Mouse (Mus musculus) CH12.LX (cell line): ENCODE measurements at regions not wholly inside any gene's neighbourhood (a gene's known extent, or its start where the extent isn't known, plus 50 kb on each side); places are given as distances from the start of the nearest gene placed in this dataset.

ENCODE experiments used
- DNase-seq: peaks from one replicate; pipeline ENCODE4 v3.0.0-alpha.2; 2013; ENCODE audit errors: extremely low read depth
- H3K27ac ChIP-seq: 2 replicates; pipeline ENCODE4 v1.5.1; 2012; ENCODE audit warnings: low read depth, mild to moderate bottlenecking, control low read depth, moderate library complexity; ENCODE audit not compliant: insufficient read depth
- H3K27me3 ChIP-seq: replicated peaks from 2 replicates; pipeline ENCODE3; 2012; ENCODE audit warnings: inconsistent platforms
- H3K36me3 ChIP-seq, 2 experiments: replicated peaks in 1 of 2; 2 replicates each; pipeline versions ENCODE3 to v1.6.1; 2012; ENCODE audit warnings: inconsistent platforms in 1 of 2, low read length in 1 of 2, mild to moderate bottlenecking in 1 of 2, mixed read lengths in 1 of 2, moderate library complexity in 1 of 2; ENCODE audit not compliant: control insufficient read depth in 1 of 2, insufficient read depth in 1 of 2
- H3K4me1 ChIP-seq, 2 experiments: 2 replicates each; pipeline ENCODE4 v1.6.1; 2012; ENCODE audit warnings: inconsistent platforms in 1 of 2, moderate library complexity in 1 of 2; ENCODE audit not compliant: insufficient read depth in 2 of 2, control insufficient read depth in 1 of 2
- H3K4me2 ChIP-seq: 2 replicates; pipeline ENCODE4 v1.6.1; 2012; ENCODE audit warnings: low read depth, mild to moderate bottlenecking, control low read depth; ENCODE audit not compliant: poor library complexity, insufficient read depth, severe bottlenecking
- H3K4me3 ChIP-seq, 3 experiments: fragments of 150-350 bp in 1 of 3; sonication (generic) in 1 of 3; replicated peaks in 1 of 3; 2 replicates each; pipeline versions ENCODE3 to v1.5.1; 2011 to 2012; ENCODE audit warnings: low read depth in 2 of 3, low read length in 2 of 3, mild to moderate bottlenecking in 2 of 3, moderate library complexity in 2 of 3, control low read depth in 1 of 3, improper control_type of control experiment in 1 of 3, inconsistent platforms in 1 of 3, mixed read lengths in 1 of 3; ENCODE audit not compliant: poor library complexity in 1 of 3
- H3K79me2 ChIP-seq: replicated peaks from 2 replicates; pipeline ENCODE4 v1.6.1; 2012; ENCODE audit warnings: mild to moderate bottlenecking, moderate library complexity; ENCODE audit not compliant: control insufficient read depth, poor library complexity, insufficient read depth, severe bottlenecking; ENCODE audit errors: extremely low read depth
- H3K9ac ChIP-seq: 2 replicates; pipeline ENCODE4 v1.6.1; 2012; ENCODE audit warnings: low read depth, mild to moderate bottlenecking, control low read depth, moderate library complexity; ENCODE audit not compliant: insufficient read depth
- H3K9me3 ChIP-seq: replicated peaks from 2 replicates; pipeline ENCODE3; 2012; ENCODE audit warnings: low read length, inconsistent platforms, mixed read lengths
- CHD1 ChIP-seq: IDR thresholded peaks from 2 replicates; pipeline ENCODE4 v1.6.1; 2012; ENCODE audit warnings: low read depth, low read length, improper control_type of control experiment, inconsistent platforms
- CHD2 ChIP-seq: IDR thresholded peaks from 2 replicates; pipeline ENCODE4 v1.6.1; 2011; ENCODE audit warnings: low read length, improper control_type of control experiment
- E2F4 ChIP-seq: IDR thresholded peaks from 2 replicates; pipeline ENCODE4 v1.6.1; 2011; ENCODE audit warnings: low read depth, low read length, improper control_type of control experiment; ENCODE audit not compliant: insufficient replicate concordance
- ELF1 ChIP-seq: IDR thresholded peaks from 2 replicates; pipeline ENCODE4 v1.6.1; 2014; ENCODE audit warnings: low read depth, mild to moderate bottlenecking, inconsistent platforms, low read length, improper control_type of control experiment
- ETS1 ChIP-seq: conservative IDR thresholded peaks from 2 replicates; pipeline ENCODE4 v1.6.1; 2012; ENCODE audit warnings: low read depth, mild to moderate bottlenecking, inconsistent platforms, low read length, improper control_type of control experiment, moderate library complexity
- GABPA ChIP-seq: IDR thresholded peaks from 2 replicates; pipeline ENCODE4 v1.6.1; 2012; ENCODE audit warnings: low read depth, low read length, improper control_type of control experiment, inconsistent platforms; ENCODE audit not compliant: insufficient replicate concordance
- IRF4 ChIP-seq: IDR thresholded peaks from 2 replicates; pipeline ENCODE4 v1.6.1; 2014; ENCODE audit warnings: low read depth, mild to moderate bottlenecking, inconsistent platforms, low read length, improper control_type of control experiment
- KAT2A ChIP-seq: IDR thresholded peaks from 2 replicates; pipeline ENCODE4 v1.6.1; 2012; ENCODE audit warnings: low read length, improper control_type of control experiment, inconsistent platforms; ENCODE audit not compliant: insufficient replicate concordance
- MAX ChIP-seq: IDR thresholded peaks from 2 replicates; pipeline ENCODE4 v1.6.1; 2011; ENCODE audit warnings: low read length, improper control_type of control experiment
- MEF2A ChIP-seq: IDR thresholded peaks from 2 replicates; pipeline ENCODE4 v1.6.1; 2014; ENCODE audit warnings: low read depth, mild to moderate bottlenecking, inconsistent platforms, low read length, improper control_type of control experiment, borderline replicate concordance
- NELFE ChIP-seq: IDR thresholded peaks from 2 replicates; pipeline ENCODE4 v1.6.1; 2011; ENCODE audit warnings: low read depth, low read length, improper control_type of control experiment
- POLR2A ChIP-seq: IDR thresholded peaks from 2 replicates; pipeline ENCODE4 v1.6.1; 2011; ENCODE audit warnings: low read depth, mild to moderate bottlenecking, improper control_type of control experiment, low read length
- POLR2AphosphoS2 ChIP-seq: IDR thresholded peaks from 2 replicates; pipeline ENCODE4 v1.6.1; 2011; ENCODE audit warnings: low read depth, low read length, improper control_type of control experiment
- RAD21 ChIP-seq: IDR thresholded peaks from 2 replicates; pipeline ENCODE4 v1.6.1; 2011; ENCODE audit warnings: low read depth, mild to moderate bottlenecking, low read length, improper control_type of control experiment, moderate library complexity
- SMC3 ChIP-seq: IDR thresholded peaks from 2 replicates; pipeline ENCODE4 v1.6.1; 2011; ENCODE audit warnings: low read depth, low read length, improper control_type of control experiment
- UBTF ChIP-seq: IDR thresholded peaks from 2 replicates; pipeline ENCODE4 v1.6.1; 2012; ENCODE audit warnings: low read depth, mild to moderate bottlenecking, inconsistent platforms, low read length, improper control_type of control experiment, moderate library complexity
- USF2 ChIP-seq: conservative IDR thresholded peaks from 2 replicates; pipeline ENCODE4 v1.6.1; 2011; ENCODE audit warnings: low read depth, low read length, improper control_type of control experiment
- ZC3H11A ChIP-seq: IDR thresholded peaks from 2 replicates; pipeline ENCODE4 v1.6.1; 2012; ENCODE audit warnings: low read depth, mild to moderate bottlenecking, inconsistent platforms, low read length, improper control_type of control experiment
- ZMIZ1 ChIP-seq: IDR thresholded peaks from 2 replicates; pipeline ENCODE4 v1.6.1; 2012; ENCODE audit warnings: low read depth, mild to moderate bottlenecking, inconsistent platforms, low read length, improper control_type of control experiment
- ZNF384 ChIP-seq: IDR thresholded peaks from 2 replicates; pipeline ENCODE4 v1.6.1; 2012; ENCODE audit warnings: low read depth, low read length, improper control_type of control experiment, inconsistent platforms
- dilution Hi-C: fragments of 300-500 bp; cut with MboI; formaldehyde crosslinking; loops from 2 replicates; pipeline ENCODE4 v1.14.3; 2020; ENCODE audit warnings: low sequenced_read_pairs; ENCODE audit not compliant: extremely low pct_unique_long_range_greater_than_20kb, extremely low pct_ligation_motif_present
- in situ Hi-C: fragments of 300-500 bp; cut with MboI; formaldehyde crosslinking; loops from 3 replicates; pipeline ENCODE4 v1.14.3; 2019; ENCODE audit warnings: low sequenced_read_pairs, low pct_ligation_motif_present, low pct_unique_long_range_greater_than_20kb, mixed read lengths

DNA sequence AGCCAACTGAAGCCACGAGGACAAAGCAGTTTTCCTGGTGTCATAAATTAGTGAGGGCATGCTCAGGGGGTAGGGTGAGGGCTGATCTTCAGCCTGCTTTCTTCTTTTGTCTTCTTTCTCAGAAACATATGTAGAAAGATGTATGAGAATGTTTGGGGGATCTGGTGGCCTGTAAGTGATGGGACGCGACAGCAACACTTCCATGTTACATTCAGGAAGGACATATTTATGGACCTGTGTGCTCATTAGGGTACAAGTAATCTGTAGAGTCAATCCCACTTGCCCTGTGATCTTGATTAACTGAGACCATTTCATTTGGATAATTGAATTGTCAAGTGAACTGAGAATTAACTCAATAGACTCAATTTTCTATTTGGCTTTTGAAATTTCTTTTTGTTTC is 486.1 kb upstream of the Fam160b2 start:
- in situ Hi-C loops = no loop called here
- Histone ChIP-seq H3K4me3 (no peak overlapping the region), H3K79me2 (no peaks in the 10 kb centered on the region), H3K27ac (no peak overlapping the region), H3K36me3 (no peaks in the 10 kb centered on the region)
- no peak for TF ChIP-seq ZNF384
- no peak for TF ChIP-seq MEF2A
- TF ChIP-seq UBTF = no peak
- TF ChIP-seq POLR2A = no peak
- no peak for TF ChIP-seq ELF1
- TF ChIP-seq ZMIZ1 = no peak
- TF ChIP-seq NELFE = no peak
- no peak for TF ChIP-seq KAT2A
- no peak for TF ChIP-seq SMC3
- no peak for TF ChIP-seq GABPA
- no peak for TF ChIP-seq CHD1
- no peak for TF ChIP-seq MAX
- no peak for TF ChIP-seq POLR2AphosphoS2
- no peak for TF ChIP-seq IRF4
- no peak for TF ChIP-seq RAD21
- TF ChIP-seq, all 38 proteins: peak for 0
- Histone ChIP-seq H3K4me1 (no peaks in the 10 kb centered on the region), H3K27me3 (peaks cover 47% of the 10 kb centered on the region), H3K4me2 (no peak overlapping the region), H3K9ac (no peak overlapping the region), H3K9me3 (no peaks in the 10 kb centered on the region)
- DNase-seq = no peak
- dilution Hi-C loops = no loop called here

GRCm38 (mm10) chr14:71082327-71082726 is 482.7 kb upstream of the Fam160b2 start:
- H3K79me2 ChIP-seq = no peaks in the 10 kb centered on the region
- in situ Hi-C loops = no loop called here

More at GRCm38 (mm10) chr14:71082327-71082726, 482.7 kb upstream of the Fam160b2 start:
- no peak overlapping the region for H3K4me3 ChIP-seq
- dilution Hi-C loops = no loop called here
- no peak overlapping the region for H3K27ac ChIP-seq
- H3K27me3 ChIP-seq = peaks cover 61% of the 10 kb centered on the region
- no peaks in the 10 kb centered on the region for H3K4me1 ChIP-seq
- no peak overlapping the region for H3K4me2 ChIP-seq
- H3K9me3 ChIP-seq = no peaks in the 10 kb centered on the region
- no peak for DNase-seq
- TF ChIP-seq GABPA (no peak), UBTF (no peak), ZC3H11A (no peak), CHD2 (no peak), MEF2A (no peak), USF2 (no peak), ETS1 (no peak), E2F4 (no peak), ELF1 (no peak), SMC3 (no peak)
- no peak overlapping the region for H3K9ac ChIP-seq
- H3K36me3 ChIP-seq = no peaks in the 10 kb centered on the region
